Comparison of ENCODE assay signal across 22 mouse cellular contexts in the genomic region with DNA sequence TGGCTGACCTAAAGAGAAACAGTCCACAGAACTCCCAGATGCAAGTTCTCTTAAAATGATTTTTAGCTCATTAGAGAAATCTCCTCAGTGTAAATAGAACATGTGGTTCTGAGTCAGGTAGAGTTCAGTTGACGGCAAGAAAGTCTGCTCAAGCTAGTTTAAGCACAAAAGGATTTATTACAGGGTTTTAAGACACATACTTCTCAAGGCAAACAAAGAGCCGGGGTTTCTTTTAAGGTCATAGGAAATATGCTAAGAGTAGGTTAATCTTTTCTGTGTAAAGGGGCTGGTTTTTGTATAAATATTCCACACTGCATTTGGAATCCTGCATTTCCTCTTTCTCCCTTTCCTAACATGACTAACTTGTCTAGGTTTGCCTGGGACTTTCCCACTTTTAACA.
"Had no signal": no experiment of that assay in that cellular context is flagged by ENCODE, and none has a peak within 500 bp of the region (broad histone marks: within the 10 kb centered on the region; RNA-seq: fewer than 3 reads in every experiment).

No protein-coding gene starts in this region.

- H3K9me3 ChIP-seq: liver, embryonic 12.5 days; liver, embryonic 15.5 days; lung, embryonic 15.5 days; midbrain, embryonic 13.5 days; neural tube, embryonic 13.5 days had no signal

- H3K9ac ChIP-seq: liver, embryonic 12.5 days; liver, embryonic 15.5 days; lung, embryonic 15.5 days; midbrain, embryonic 13.5 days; neural tube, embryonic 13.5 days had no signal

- ATAC-seq: hindbrain, postnatal 0 days; inflammation-experienced regulatory T-cells, adult 6 months; liver, embryonic 12.5 days; midbrain, embryonic 13.5 days; midbrain, embryonic 16.5 days had no signal

- H3K27me3 ChIP-seq: liver, embryonic 12.5 days; liver, embryonic 15.5 days; lung, embryonic 15.5 days; megakaryocyte, embryonic 14.5 days; midbrain, embryonic 13.5 days; neural tube, embryonic 13.5 days had no signal

- H3K4me1 ChIP-seq: liver, embryonic 15.5 days; lung, embryonic 15.5 days; megakaryocyte, embryonic 14.5 days; midbrain, embryonic 10.5 days; midbrain, embryonic 13.5 days; neural tube, embryonic 13.5 days had no signal

- DNase-seq: kidney, adult 11 months; kidney, adult 8-10 months; kidney, postnatal 14 days; liver; lung, adult 18-20 months; lung, postnatal 10 days; lung, postnatal 36 days; retina, postnatal 1 day; thymus, adult 2 months; thymus, postnatal 14 days; thymus, postnatal 4 days had no signal

- H3K36me3 ChIP-seq: liver, embryonic 12.5 days; liver, embryonic 15.5 days; lung, embryonic 15.5 days; midbrain, embryonic 10.5 days; midbrain, embryonic 13.5 days; neural tube, embryonic 13.5 days had no signal

- H3K4me2 ChIP-seq: liver, embryonic 12.5 days; liver, embryonic 15.5 days; lung, embryonic 15.5 days; midbrain, embryonic 13.5 days; neural tube, embryonic 13.5 days had no signal

- H3K27ac ChIP-seq: hindbrain, postnatal 0 days; liver, embryonic 12.5 days; liver, embryonic 15.5 days; lung, embryonic 15.5 days; midbrain, embryonic 10.5 days; midbrain, embryonic 13.5 days; neural tube, embryonic 13.5 days had no signal

- H3K4me3 ChIP-seq: liver, embryonic 12.5 days; liver, embryonic 15.5 days; lung, embryonic 15.5 days; megakaryocyte, embryonic 14.5 days; midbrain, embryonic 10.5 days; midbrain, embryonic 13.5 days; myocyte; neural tube, embryonic 13.5 days had no signal
